Mouse (Mus musculus): ENCODE measurements around the gene Lbp. TPM values are rescaled to one million over a fixed set of nuclear protein-coding genes. Genes with fewer than 3 reads are reported as not detected.

The Lbp gene
- polyA plus RNA-seq, 1 experiment from 2014 or later, result 50.6 TPM

- Histone ChIP-seq H3K27ac (replicated peaks) (no peak overlapping the region), H3K27me3 (no peaks in the 10 kb centered on the region), H3K9me3 (replicated peaks) (no peaks in the 10 kb centered on the region), H3K36me3 (replicated peaks) (no peaks in the 10 kb centered on the region), H3K4me2 (peak overlapping the region; percentile 55), H3K9ac (peak overlapping the region; percentile 21; the same call in 1 of the 2 replicates), H3K4me3 (replicated peaks) (peak overlapping the region; percentile 52), H3K4me1 (replicated peaks) (peaks cover 14% of the 10 kb centered on the region)
- 64% methylated on average over 5 of the region's 5 CpGs for WGBS (ENCODE audit: insufficient replicate concordance)
- no peak for ATAC-seq (ENCODE audit: insufficient read depth)
These were observed 2.0 kb downstream of the Lbp start for GRCm38 (mm10) chr2:158308276-158308675.

GRCm38 (mm10) chr2:158313089-158313488 lies 6.8 kb downstream of the Lbp start:
- Histone ChIP-seq H3K9ac (no peak overlapping the region), H3K36me3 (replicated peaks) (peaks cover 5% of the 10 kb centered on the region; the same call in 1 of the 2 replicates), H3K9me3 (replicated peaks) (no peaks in the 10 kb centered on the region), H3K4me1 (replicated peaks) (peaks cover 4% of the 10 kb centered on the region; the same call in 1 of the 2 replicates), H3K27ac (replicated peaks) (no peak overlapping the region), H3K4me2 (no peak overlapping the region), H3K27me3 (no peaks in the 10 kb centered on the region), H3K4me3 (replicated peaks) (no peak overlapping the region)
- WGBS (ENCODE audit: insufficient replicate concordance), result 53% methylated on average over 1 of the region's 1 CpGs
- ATAC-seq (ENCODE audit: insufficient read depth), result no peak

- no peak overlapping the region for H3K27ac ChIP-seq (replicated peaks)
- H3K4me2 ChIP-seq, result no peak overlapping the region
- no peak overlapping the region for H3K4me3 ChIP-seq (replicated peaks)
- no peak for ATAC-seq (ENCODE audit: insufficient read depth)
- H3K36me3 ChIP-seq (replicated peaks), result peaks cover 21% of the 10 kb centered on the region; the same call in 1 of the 2 replicates
- H3K9me3 ChIP-seq (replicated peaks), result no peaks in the 10 kb centered on the region
- no peaks in the 10 kb centered on the region for H3K27me3 ChIP-seq
- WGBS (ENCODE audit: insufficient replicate concordance), result 52% methylated on average over 8 of the region's 8 CpGs
- H3K4me1 ChIP-seq (replicated peaks), result no peaks in the 10 kb centered on the region
- no peak overlapping the region for H3K9ac ChIP-seq
These were observed 10.1 kb downstream of the Lbp start for GRCm38 (mm10) chr2:158316371-158316770.

GRCm38 (mm10) chr2:158317026-158317425 lies 10.7 kb downstream of the Lbp start:
- Histone ChIP-seq H3K4me2 (no peak overlapping the region), H3K4me1 (replicated peaks) (no peaks in the 10 kb centered on the region), H3K27me3 (no peaks in the 10 kb centered on the region), H3K4me3 (replicated peaks) (no peak overlapping the region), H3K9ac (no peak overlapping the region), H3K9me3 (replicated peaks) (no peaks in the 10 kb centered on the region), H3K27ac (replicated peaks) (no peak overlapping the region), H3K36me3 (replicated peaks) (peaks cover 27% of the 10 kb centered on the region; the same call in 1 of the 2 replicates)
- 26% methylated on average over 5 of the region's 5 CpGs for WGBS (ENCODE audit: insufficient replicate concordance)
- ATAC-seq (ENCODE audit: insufficient read depth), result no peak

- no peak for ATAC-seq (ENCODE audit: insufficient read depth)
- Histone ChIP-seq H3K9ac (no peak overlapping the region), H3K27ac (replicated peaks) (no peak overlapping the region), H3K4me2 (no peak overlapping the region), H3K9me3 (replicated peaks) (no peaks in the 10 kb centered on the region), H3K4me1 (replicated peaks) (no peaks in the 10 kb centered on the region), H3K27me3 (no peaks in the 10 kb centered on the region), H3K36me3 (replicated peaks) (peaks cover 51% of the 10 kb centered on the region), H3K4me3 (replicated peaks) (no peak overlapping the region)
- 68% methylated on average over 6 of the region's 6 CpGs for WGBS (ENCODE audit: insufficient replicate concordance)
These were observed 15.3 kb downstream of the Lbp start for GRCm38 (mm10) chr2:158321596-158321995.

- Histone ChIP-seq H3K27ac (replicated peaks) (no peak overlapping the region), H3K4me3 (replicated peaks) (no peak overlapping the region), H3K4me2 (no peak overlapping the region), H3K36me3 (replicated peaks) (peaks cover 57% of the 10 kb centered on the region), H3K9me3 (replicated peaks) (no peaks in the 10 kb centered on the region), H3K27me3 (no peaks in the 10 kb centered on the region), H3K4me1 (replicated peaks) (no peaks in the 10 kb centered on the region), H3K9ac (no peak overlapping the region)
- 36% methylated on average over 3 of the region's 3 CpGs for WGBS (ENCODE audit: insufficient replicate concordance)
- no peak for ATAC-seq (ENCODE audit: insufficient read depth)
These were observed 16.6 kb downstream of the Lbp start for GRCm38 (mm10) chr2:158322845-158323244.

GRCm38 (mm10) chr2:158324531-158325190 lies 18.4 kb downstream of the Lbp start:
- Histone ChIP-seq H3K4me3 (replicated peaks) (no peak overlapping the region), H3K9ac (no peak overlapping the region), H3K9me3 (replicated peaks) (no peaks in the 10 kb centered on the region), H3K36me3 (replicated peaks) (peaks cover 49% of the 10 kb centered on the region), H3K27ac (replicated peaks) (no peak overlapping the region), H3K4me1 (replicated peaks) (no peaks in the 10 kb centered on the region), H3K27me3 (no peaks in the 10 kb centered on the region), H3K4me2 (no peak overlapping the region)
- 59% methylated on average over 10 of the region's 10 CpGs for WGBS (ENCODE audit: insufficient replicate concordance)
- no peak for ATAC-seq (ENCODE audit: insufficient read depth)

GRCm38 (mm10) chr2:158325609-158326008 lies 19.3 kb downstream of the Lbp start:
- peaks cover 42% of the 10 kb centered on the region for H3K36me3 ChIP-seq (replicated peaks)

GRCm38 (mm10) chr2:158334356-158334755 lies 28.1 kb downstream of the Lbp start:
- Histone ChIP-seq H3K27ac (replicated peaks) (no peak overlapping the region), H3K9ac (no peak overlapping the region), H3K4me1 (replicated peaks) (no peaks in the 10 kb centered on the region), H3K36me3 (replicated peaks) (no peaks in the 10 kb centered on the region), H3K4me3 (replicated peaks) (no peak overlapping the region), H3K27me3 (no peaks in the 10 kb centered on the region), H3K4me2 (no peak overlapping the region), H3K9me3 (replicated peaks) (no peaks in the 10 kb centered on the region)
- no peak for ATAC-seq (ENCODE audit: insufficient read depth)
- 72% methylated on average over 13 of the region's 13 CpGs for WGBS (ENCODE audit: insufficient replicate concordance)

More at GRCm38 (mm10) chr2:158325609-158326008, 19.3 kb downstream of the Lbp start:
- WGBS (ENCODE audit: insufficient replicate concordance), result 74% methylated on average over 8 of the region's 8 CpGs
- no peaks in the 10 kb centered on the region for H3K27me3 ChIP-seq
- no peaks in the 10 kb centered on the region for H3K9me3 ChIP-seq (replicated peaks)
- H3K9ac ChIP-seq, result no peak overlapping the region
- ATAC-seq (ENCODE audit: insufficient read depth), result no peak
- H3K4me3 ChIP-seq (replicated peaks), result no peak overlapping the region
- H3K27ac ChIP-seq (replicated peaks), result no peak overlapping the region
- H3K4me2 ChIP-seq, result no peak overlapping the region
- H3K4me1 ChIP-seq (replicated peaks), result no peaks in the 10 kb centered on the region

- no peak overlapping the region for H3K27ac ChIP-seq (replicated peaks)
- ATAC-seq (ENCODE audit: insufficient read depth), result no peak
- no peaks in the 10 kb centered on the region for H3K36me3 ChIP-seq (replicated peaks)
- no peaks in the 10 kb centered on the region for H3K9me3 ChIP-seq (replicated peaks)
- no peaks in the 10 kb centered on the region for H3K27me3 ChIP-seq
- H3K4me3 ChIP-seq (replicated peaks), result no peak overlapping the region
- no peak overlapping the region for H3K4me2 ChIP-seq
- H3K9ac ChIP-seq, result no peak overlapping the region
- no peaks in the 10 kb centered on the region for H3K4me1 ChIP-seq (replicated peaks)
- 79% methylated on average over 10 of the region's 10 CpGs for WGBS (ENCODE audit: insufficient replicate concordance)
These were observed 31.4 kb downstream of the Lbp start for GRCm38 (mm10) chr2:158337698-158338097.

- Histone ChIP-seq H3K9ac (no peak overlapping the region), H3K4me2 (no peak overlapping the region), H3K36me3 (replicated peaks) (no peaks in the 10 kb centered on the region), H3K4me1 (replicated peaks) (no peaks in the 10 kb centered on the region), H3K27ac (replicated peaks) (no peak overlapping the region), H3K27me3 (no peaks in the 10 kb centered on the region), H3K9me3 (replicated peaks) (no peaks in the 10 kb centered on the region), H3K4me3 (replicated peaks) (no peak overlapping the region)
- 30% methylated on average over 11 of the region's 11 CpGs for WGBS (ENCODE audit: insufficient replicate concordance)
- no peak for ATAC-seq (ENCODE audit: insufficient read depth)
These were observed 33.8 kb downstream of the Lbp start for GRCm38 (mm10) chr2:158339948-158340564.

Data from liver, embryonic 15.5 days (tissue).